Mouse (Mus musculus): ENCODE measurements around the gene Morf4l1. TPM values are rescaled to one million over a fixed set of nuclear protein-coding genes. Genes with fewer than 3 reads are reported as not detected.

Morf4l1 gene
- polyA plus RNA-seq, 1 experiment from 2014 or later = 470 TPM

DNA sequence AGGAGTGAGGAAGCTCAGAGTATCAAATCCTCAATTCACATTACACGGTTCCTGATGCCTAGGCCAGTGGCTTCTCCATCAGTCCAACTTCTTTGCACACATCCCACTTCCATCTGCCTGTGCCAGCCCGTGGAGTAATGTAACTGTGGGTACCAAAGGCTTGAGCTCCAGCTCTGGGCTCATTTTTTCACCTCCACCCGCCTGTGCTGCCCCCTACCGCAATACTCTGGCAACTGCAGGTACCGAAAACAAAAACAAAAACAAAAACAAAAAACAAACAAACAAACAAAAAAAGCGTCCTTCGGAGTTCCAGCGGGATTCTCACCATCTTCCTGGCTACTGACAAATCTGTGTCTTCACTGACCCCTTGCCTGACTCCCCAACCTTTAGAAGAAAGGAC lies 20.9 kb upstream of the Morf4l1 start:
- no peak overlapping the region for H3K4me2 ChIP-seq (ENCODE audit: low read depth, severe bottlenecking)
- H3K27me3 ChIP-seq (ENCODE audit: control insufficient read depth, insufficient read depth, low read length) = no peaks in the 10 kb centered on the region
- H3K36me3 ChIP-seq (ENCODE audit: control insufficient read depth, insufficient read depth, low read length) = no peaks in the 10 kb centered on the region
- no peak for ATAC-seq (ENCODE audit: insufficient number of reproducible peaks, low FRiP score, low TSS enrichment, low read depth)
- H3K9ac ChIP-seq (ENCODE audit: low read length) = no peak overlapping the region
- 79% methylated on average over 8 of the region's 8 CpGs for whole genome bisulfite sequencing
- no peaks in the 10 kb centered on the region for H3K4me1 ChIP-seq (ENCODE audit: control insufficient read depth, insufficient read depth, low read length)
- H3K4me3 ChIP-seq (ENCODE audit: low read depth, low read length) = no peak overlapping the region
- no peak for DNase-seq (ENCODE audit: low spot score)
- H3K27ac ChIP-seq (replicated peaks; ENCODE audit: low read depth, low read length) = no peak overlapping the region
- no peaks in the 10 kb centered on the region for H3K9me3 ChIP-seq (ENCODE audit: control insufficient read depth, low read length)

DNA sequence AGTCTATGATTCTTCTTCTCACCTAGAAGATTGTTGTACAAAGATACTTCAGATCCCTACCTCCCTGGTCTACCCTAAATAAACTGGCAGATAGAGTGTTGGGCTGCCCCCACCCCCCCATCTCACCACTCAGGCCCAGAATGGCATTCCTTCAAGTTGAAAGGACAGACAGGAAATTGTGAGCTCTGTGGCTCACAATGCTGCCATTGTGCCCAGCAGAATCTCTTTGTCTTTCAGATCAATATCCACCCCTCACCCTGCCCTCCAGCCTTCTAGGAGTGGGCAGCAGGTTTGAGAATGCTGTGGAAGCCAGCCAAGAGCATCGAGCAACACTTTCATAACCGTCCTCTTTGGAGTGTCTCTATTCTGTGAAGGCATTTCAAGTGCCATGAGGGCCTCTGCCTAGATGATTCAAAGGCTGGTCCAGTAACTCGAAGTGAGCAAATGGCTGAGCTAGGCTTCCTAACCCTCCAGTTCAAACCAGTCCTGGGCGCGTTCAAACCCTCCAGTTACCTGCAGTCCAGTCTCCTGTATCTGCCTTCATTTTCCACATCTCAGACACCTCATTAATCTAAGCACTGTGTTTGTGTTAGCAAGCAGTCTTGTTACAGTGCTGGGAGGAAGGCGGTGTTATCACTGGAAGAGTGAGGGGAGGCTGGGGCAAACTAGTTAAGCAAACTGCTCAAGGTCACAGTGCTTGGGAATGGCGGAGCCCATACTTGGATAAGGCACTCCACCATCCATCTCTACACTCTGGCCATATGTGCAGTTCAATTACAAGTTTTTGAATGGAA lies 19.2 kb upstream of the Morf4l1 start:
- 86% methylated on average over 7 of the region's 7 CpGs for WGBS

GRCm38 (mm10) chr9:90128636-90129201 lies 14.1 kb upstream of the Morf4l1 start:
- 79% methylated on average over 6 of the region's 6 CpGs for WGBS
- ATAC-seq (ENCODE audit: insufficient number of reproducible peaks, low FRiP score, low TSS enrichment, low read depth) = no peak
- Histone ChIP-seq H3K4me3 (ENCODE audit: low read depth, low read length) (no peak overlapping the region), H3K27me3 (ENCODE audit: control insufficient read depth, insufficient read depth, low read length) (no peaks in the 10 kb centered on the region), H3K4me2 (ENCODE audit: low read depth, severe bottlenecking) (no peak overlapping the region), H3K36me3 (ENCODE audit: control insufficient read depth, insufficient read depth, low read length) (no peaks in the 10 kb centered on the region), H3K9me3 (ENCODE audit: control insufficient read depth, low read length) (no peaks in the 10 kb centered on the region), H3K4me1 (ENCODE audit: control insufficient read depth, insufficient read depth, low read length) (no peaks in the 10 kb centered on the region), H3K27ac (replicated peaks; ENCODE audit: low read depth, low read length) (no peak overlapping the region), H3K9ac (ENCODE audit: low read length) (no peak overlapping the region)
- DNase-seq (ENCODE audit: low spot score) = no peak

More for the DNA sequence above, 19.2 kb upstream of the Morf4l1 start:
- Histone ChIP-seq H3K36me3 (ENCODE audit: control insufficient read depth, insufficient read depth, low read length) (no peaks in the 10 kb centered on the region), H3K4me1 (ENCODE audit: control insufficient read depth, insufficient read depth, low read length) (no peaks in the 10 kb centered on the region), H3K27ac (replicated peaks; ENCODE audit: low read depth, low read length) (no peak overlapping the region), H3K9ac (ENCODE audit: low read length) (no peak overlapping the region), H3K4me2 (ENCODE audit: low read depth, severe bottlenecking) (no peak overlapping the region), H3K9me3 (ENCODE audit: control insufficient read depth, low read length) (no peaks in the 10 kb centered on the region), H3K27me3 (ENCODE audit: control insufficient read depth, insufficient read depth, low read length) (no peaks in the 10 kb centered on the region), H3K4me3 (ENCODE audit: low read depth, low read length) (no peak overlapping the region)
- ATAC-seq (ENCODE audit: insufficient number of reproducible peaks, low FRiP score, low TSS enrichment, low read depth) = no peak
- no peak for DNase-seq (ENCODE audit: low spot score)

- WGBS = 71% methylated on average over 6 of the region's 6 CpGs
- no peaks in the 10 kb centered on the region for H3K4me1 ChIP-seq (ENCODE audit: control insufficient read depth, insufficient read depth, low read length)
- H3K4me3 ChIP-seq (ENCODE audit: low read depth, low read length) = peak overlapping the region; percentile 9; the same call in 1 of the 2 replicates
- ATAC-seq (ENCODE audit: insufficient number of reproducible peaks, low FRiP score, low TSS enrichment, low read depth) (no peak), DNase-seq (ENCODE audit: low spot score) (no peak)
- no peak overlapping the region for H3K27ac ChIP-seq (replicated peaks; ENCODE audit: low read depth, low read length)
- H3K9me3 ChIP-seq (ENCODE audit: control insufficient read depth, low read length) = no peaks in the 10 kb centered on the region
- H3K9ac ChIP-seq (ENCODE audit: low read length) = no peak overlapping the region
- peak overlapping the region; percentile 19; the same call in 1 of the 2 replicates for H3K4me2 ChIP-seq (ENCODE audit: low read depth, severe bottlenecking)
- no peaks in the 10 kb centered on the region for H3K36me3 ChIP-seq (ENCODE audit: control insufficient read depth, insufficient read depth, low read length)
- no peaks in the 10 kb centered on the region for H3K27me3 ChIP-seq (ENCODE audit: control insufficient read depth, insufficient read depth, low read length)
Measured at GRCm38 (mm10) chr9:90127146-90127545, 12.6 kb upstream of the Morf4l1 start.

GRCm38 (mm10) chr9:90126260-90127010 lies 11.9 kb upstream of the Morf4l1 start:
- ATAC-seq (ENCODE audit: insufficient number of reproducible peaks, low FRiP score, low TSS enrichment, low read depth) = peak; percentile 74; the same call in 1 of the 2 replicates
- Histone ChIP-seq H3K36me3 (ENCODE audit: control insufficient read depth, insufficient read depth, low read length) (no peaks in the 10 kb centered on the region), H3K9me3 (ENCODE audit: control insufficient read depth, low read length) (no peaks in the 10 kb centered on the region), H3K27me3 (ENCODE audit: control insufficient read depth, insufficient read depth, low read length) (no peaks in the 10 kb centered on the region), H3K4me1 (ENCODE audit: control insufficient read depth, insufficient read depth, low read length) (no peaks in the 10 kb centered on the region), H3K27ac (replicated peaks; ENCODE audit: low read depth, low read length) (no peak overlapping the region), H3K9ac (ENCODE audit: low read length) (no peak overlapping the region), H3K4me2 (ENCODE audit: low read depth, severe bottlenecking) (peak overlapping the region; percentile 22; the same call in 1 of the 2 replicates), H3K4me3 (ENCODE audit: low read depth, low read length) (peak overlapping the region; percentile 10)
- DNase-seq (ENCODE audit: low spot score) = peak; percentile 80
- WGBS = 1% methylated on average over 30 of the region's 30 CpGs

DNA sequence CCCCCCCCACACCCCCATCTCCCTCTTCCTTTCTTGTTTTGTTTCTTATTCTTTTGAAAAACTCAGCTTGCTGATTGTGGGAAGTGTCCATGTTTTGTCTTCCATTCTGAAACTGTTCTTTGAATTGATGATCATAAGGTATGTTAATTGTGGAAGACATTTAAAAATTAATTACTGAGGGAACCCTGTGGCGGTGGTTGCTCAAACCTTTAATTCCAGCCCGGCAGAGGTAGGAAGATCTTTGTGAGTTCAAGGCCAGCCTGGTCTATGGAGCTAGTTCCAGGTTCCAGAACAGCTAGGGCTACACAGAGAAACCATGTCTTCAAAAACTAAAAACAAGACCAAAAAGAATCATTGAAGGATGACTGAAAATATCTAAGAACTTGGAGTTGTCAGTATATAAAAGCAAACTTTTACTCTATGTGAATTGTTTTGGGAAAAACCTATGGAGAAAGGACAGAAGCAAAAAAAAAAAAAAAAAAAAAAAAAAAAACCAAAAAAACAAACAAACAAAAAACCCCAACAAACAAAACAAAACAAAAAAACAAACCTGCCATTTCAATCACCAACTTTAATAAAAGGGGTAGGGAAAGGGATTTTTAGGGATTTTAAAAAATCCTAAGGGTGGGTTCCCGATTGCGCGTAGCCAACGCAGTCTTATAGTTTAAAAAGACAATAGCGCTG lies 11.0 kb upstream of the Morf4l1 start:
- no peaks in the 10 kb centered on the region for H3K4me1 ChIP-seq (ENCODE audit: control insufficient read depth, insufficient read depth, low read length)
- H3K27ac ChIP-seq (replicated peaks; ENCODE audit: low read depth, low read length) = no peak overlapping the region
- DNase-seq (ENCODE audit: low spot score) = no peak
- peak overlapping the region; percentile 10; the same call in 1 of the 2 replicates for H3K4me3 ChIP-seq (ENCODE audit: low read depth, low read length)
- H3K4me2 ChIP-seq (ENCODE audit: low read depth, severe bottlenecking) = no peak overlapping the region
- no peak overlapping the region for H3K9ac ChIP-seq (ENCODE audit: low read length)
- WGBS = 14% methylated on average over 7 of the region's 7 CpGs
- H3K36me3 ChIP-seq (ENCODE audit: control insufficient read depth, insufficient read depth, low read length) = no peaks in the 10 kb centered on the region
- no peaks in the 10 kb centered on the region for H3K27me3 ChIP-seq (ENCODE audit: control insufficient read depth, insufficient read depth, low read length)
- no peaks in the 10 kb centered on the region for H3K9me3 ChIP-seq (ENCODE audit: control insufficient read depth, low read length)
- no peak for ATAC-seq (ENCODE audit: insufficient number of reproducible peaks, low FRiP score, low TSS enrichment, low read depth)

GRCm38 (mm10) chr9:90124873-90125245 lies 10.3 kb upstream of the Morf4l1 start:
- no peak for ATAC-seq (ENCODE audit: insufficient number of reproducible peaks, low FRiP score, low TSS enrichment, low read depth)

More at GRCm38 (mm10) chr9:90124873-90125245, 10.3 kb upstream of the Morf4l1 start:
- WGBS = 59% methylated on average over 8 of the region's 8 CpGs
- Histone ChIP-seq H3K4me1 (ENCODE audit: control insufficient read depth, insufficient read depth, low read length) (no peaks in the 10 kb centered on the region), H3K9me3 (ENCODE audit: control insufficient read depth, low read length) (no peaks in the 10 kb centered on the region), H3K36me3 (ENCODE audit: control insufficient read depth, insufficient read depth, low read length) (no peaks in the 10 kb centered on the region), H3K27me3 (ENCODE audit: control insufficient read depth, insufficient read depth, low read length) (no peaks in the 10 kb centered on the region), H3K4me2 (ENCODE audit: low read depth, severe bottlenecking) (no peak overlapping the region), H3K9ac (ENCODE audit: low read length) (no peak overlapping the region), H3K27ac (replicated peaks; ENCODE audit: low read depth, low read length) (no peak overlapping the region), H3K4me3 (ENCODE audit: low read depth, low read length) (no peak overlapping the region)
- no peak for DNase-seq (ENCODE audit: low spot score)

Measured in limb, embryonic 11.5 days (tissue).